Mouse (Mus musculus): ENCODE data around the gene Herc1.
"Not testable (repeated sequence)": the region's sequence is repeated elsewhere in the genome, so short reads cannot be mapped to it uniquely, and the experiment has no call there.

Herc1 gene

GRCm38 (mm10) chr9:66349144-66349859 lies 948 bp upstream of the Herc1 start:
- DNase-seq (ENCODE audit: low read depth) = no peak

GRCm38 (mm10) chr9:66350788-66351430 lies 659 bp downstream of the Herc1 start:
- DNase-seq (ENCODE audit: low read depth) = no peak

- DNase-seq (ENCODE audit: low read depth) = no peak
Observed at GRCm38 (mm10) chr9:66352704-66353103, 2.5 kb downstream of the Herc1 start.

GRCm38 (mm10) chr9:66359135-66359534 lies 8.9 kb downstream of the Herc1 start:
- no peak for DNase-seq (ENCODE audit: low read depth)

GRCm38 (mm10) chr9:66360143-66360690 lies 10.0 kb downstream of the Herc1 start:
- no peak for DNase-seq (ENCODE audit: low read depth)

GRCm38 (mm10) chr9:66368890-66369433 lies 18.7 kb downstream of the Herc1 start:
- no peak for DNase-seq (ENCODE audit: low read depth)

GRCm38 (mm10) chr9:66370334-66370733 lies 20.1 kb downstream of the Herc1 start:
- no peak for DNase-seq (ENCODE audit: low read depth)

- DNase-seq (ENCODE audit: low read depth) = no peak
Observed at GRCm38 (mm10) chr9:66370847-66371246, 20.6 kb downstream of the Herc1 start.

- DNase-seq (ENCODE audit: low read depth) = no peak
Observed at GRCm38 (mm10) chr9:66373432-66373831, 23.2 kb downstream of the Herc1 start.

- DNase-seq (ENCODE audit: low read depth) = no peak
Observed at GRCm38 (mm10) chr9:66374495-66375478, 24.5 kb downstream of the Herc1 start.

GRCm38 (mm10) chr9:66383417-66383816 lies 33.2 kb downstream of the Herc1 start:
- DNase-seq (ENCODE audit: low read depth) = no peak

GRCm38 (mm10) chr9:66390338-66390737 lies 40.1 kb downstream of the Herc1 start:
- DNase-seq (ENCODE audit: low read depth) = not testable (repeated sequence)

GRCm38 (mm10) chr9:66393304-66393703 lies 43.1 kb downstream of the Herc1 start:
- no peak for DNase-seq (ENCODE audit: low read depth)

- DNase-seq (ENCODE audit: low read depth) = no peak
Observed at GRCm38 (mm10) chr9:66423492-66423891, 73.2 kb downstream of the Herc1 start.

- no peak for DNase-seq (ENCODE audit: low read depth)
Observed at GRCm38 (mm10) chr9:66440007-66440406, 89.8 kb downstream of the Herc1 start.

- DNase-seq (ENCODE audit: low read depth) = no peak
Observed at GRCm38 (mm10) chr9:66448253-66448652, 98.0 kb downstream of the Herc1 start.

- DNase-seq (ENCODE audit: low read depth) = peak; percentile 36
Observed at GRCm38 (mm10) chr9:66465087-66465486, 114.8 kb downstream of the Herc1 start.

GRCm38 (mm10) chr9:66477785-66478184 lies 127.5 kb downstream of the Herc1 start:
- DNase-seq (ENCODE audit: low read depth) = no peak

GRCm38 (mm10) chr9:66483429-66483828 lies 133.2 kb downstream of the Herc1 start:
- DNase-seq (ENCODE audit: low read depth) = no peak

- DNase-seq (ENCODE audit: low read depth) = no peak
Observed at GRCm38 (mm10) chr9:66488786-66489185, 138.5 kb downstream of the Herc1 start.

GRCm38 (mm10) chr9:66492361-66492760 lies 142.1 kb downstream of the Herc1 start:
- no peak for DNase-seq (ENCODE audit: low read depth)

- no peak for DNase-seq (ENCODE audit: low read depth)
Observed at GRCm38 (mm10) chr9:66493992-66494391, 143.7 kb downstream of the Herc1 start.

All from c-Kit-positive CD71-negative TER-119-negative erythroid progenitor cells, embryonic 14.5 days (primary cell).